Mouse (Mus musculus): ENCODE measurements around the gene 1810043G02Rik. TPM values are rescaled to one million over a fixed set of nuclear protein-coding genes. Genes with fewer than 3 reads are reported as not detected.
A peak's percentile ranks its signal among the peaks of the same experiment; 100 is the strongest.
"Not testable (repeated sequence)": the region's sequence is repeated elsewhere in the genome, so short reads cannot be mapped to it uniquely, and the experiment has no call there.

1810043G02Rik gene
- polyA plus RNA-seq (2015; fragmentation: Nextera tagmentation; extraction: Ambion mirVana) = 48.3 and 49.5 TPM in 2 replicates

- Histone ChIP-seq H3K27ac (peak within 1 kb of the TSS; percentile 83), H3K4me2 (peak within 1 kb of the TSS; percentile 69), H3K4me3 (peak within 1 kb of the TSS; percentile 75), H3K27me3 (replicated peaks) (no peaks in the 10 kb centered on the region), H3K9ac (peak within 1 kb of the TSS; percentile 75), H3K9me3 (no peaks in the 10 kb centered on the region), H3K4me1 (peaks cover 15% of the 10 kb centered on the region), H3K36me3 (replicated peaks) (no peaks in the 10 kb centered on the region)
- under 1% methylated on average over 57 of the region's 57 CpGs for WGBS
- ATAC-seq (replicated peaks) = peak; percentile 98
Observed at GRCm38 (mm10) chr10:77978351-77979350, at the start of gene 1810043G02Rik. TSS of gene 1810043G02Rik (plus strand) at chr10:77978524.

- Histone ChIP-seq H3K9me3 (no peaks in the 10 kb centered on the region), H3K4me1 (no peaks in the 10 kb centered on the region), H3K27me3 (replicated peaks) (no peaks in the 10 kb centered on the region), H3K9ac (no peak overlapping the region), H3K27ac (no peak overlapping the region), H3K36me3 (replicated peaks) (no peaks in the 10 kb centered on the region), H3K4me3 (no peak overlapping the region), H3K4me2 (no peak overlapping the region)
- WGBS = 65% methylated on average over 2 of the region's 2 CpGs
- no peak for ATAC-seq (replicated peaks)
Observed at GRCm38 (mm10) chr10:77939685-77940084, 38.6 kb upstream of the 1810043G02Rik start.

GRCm38 (mm10) chr10:77950468-77950867 lies 27.9 kb upstream of the 1810043G02Rik start:
- not testable (repeated sequence) for H3K9me3 ChIP-seq; H3K27me3 ChIP-seq (replicated peaks); H3K4me3 ChIP-seq; H3K9ac ChIP-seq; H3K4me2 ChIP-seq; ATAC-seq (replicated peaks); H3K4me1 ChIP-seq; H3K27ac ChIP-seq; H3K36me3 ChIP-seq (replicated peaks)
- WGBS = 89% methylated on average over 9 of the region's 12 CpGs

- no peak overlapping the region for H3K4me2 ChIP-seq
- H3K9me3 ChIP-seq = no peaks in the 10 kb centered on the region
- no peak overlapping the region for H3K4me3 ChIP-seq
- no peaks in the 10 kb centered on the region for H3K36me3 ChIP-seq (replicated peaks)
- no peak overlapping the region for H3K9ac ChIP-seq
- H3K27ac ChIP-seq = no peak overlapping the region
- no peak for ATAC-seq (replicated peaks)
- WGBS = 89% methylated on average over 2 of the region's 2 CpGs
- peaks cover under 1% of the 10 kb centered on the region; the same call in 1 of the 2 replicates for H3K27me3 ChIP-seq (replicated peaks)
- no peaks in the 10 kb centered on the region for H3K4me1 ChIP-seq
Observed at GRCm38 (mm10) chr10:77962725-77963124, 15.6 kb upstream of the 1810043G02Rik start.

GRCm38 (mm10) chr10:77963971-77964370 lies 14.4 kb upstream of the 1810043G02Rik start:
- H3K9me3 ChIP-seq = no peaks in the 10 kb centered on the region
- peaks cover 3% of the 10 kb centered on the region for H3K4me1 ChIP-seq
- no peak overlapping the region for H3K9ac ChIP-seq
- WGBS = 76% methylated on average over 6 of the region's 6 CpGs
- H3K4me2 ChIP-seq = no peak overlapping the region
- no peak overlapping the region for H3K4me3 ChIP-seq
- no peak for ATAC-seq (replicated peaks)
- no peak overlapping the region for H3K27ac ChIP-seq
- H3K27me3 ChIP-seq (replicated peaks) = peaks cover 13% of the 10 kb centered on the region; the same call in 1 of the 2 replicates
- H3K36me3 ChIP-seq (replicated peaks) = no peaks in the 10 kb centered on the region

GRCm38 (mm10) chr10:77969274-77969972 lies 8.9 kb upstream of the 1810043G02Rik start:
- peak; percentile 94 for ATAC-seq (replicated peaks)
- peak overlapping the region; percentile 46 for H3K4me3 ChIP-seq
- H3K27me3 ChIP-seq (replicated peaks) = peaks cover 18% of the 10 kb centered on the region; the same call in 1 of the 2 replicates
- no peaks in the 10 kb centered on the region for H3K9me3 ChIP-seq
- H3K36me3 ChIP-seq (replicated peaks) = no peaks in the 10 kb centered on the region
- WGBS = 5% methylated on average over 26 of the region's 26 CpGs
- peak overlapping the region; percentile 49 for H3K9ac ChIP-seq
- H3K4me2 ChIP-seq = peak overlapping the region; percentile 89
- H3K27ac ChIP-seq = no peak overlapping the region
- H3K4me1 ChIP-seq = peaks cover 13% of the 10 kb centered on the region

- peak overlapping the region; percentile 49 for H3K9ac ChIP-seq
- peaks cover 13% of the 10 kb centered on the region for H3K4me1 ChIP-seq
- peak; percentile 53 for ATAC-seq (replicated peaks)
- H3K27me3 ChIP-seq (replicated peaks) = peaks cover 18% of the 10 kb centered on the region; the same call in 1 of the 2 replicates
- 11% methylated on average over 8 of the region's 8 CpGs for WGBS
- no peak overlapping the region for H3K27ac ChIP-seq
- no peaks in the 10 kb centered on the region for H3K9me3 ChIP-seq
- peak overlapping the region; percentile 46 for H3K4me3 ChIP-seq
- H3K36me3 ChIP-seq (replicated peaks) = no peaks in the 10 kb centered on the region
- peak overlapping the region; percentile 89 for H3K4me2 ChIP-seq
Observed at GRCm38 (mm10) chr10:77969973-77970325, 8.4 kb upstream of the 1810043G02Rik start.

GRCm38 (mm10) chr10:77970481-77970880 lies 7.8 kb upstream of the 1810043G02Rik start, which contains the start of gene Trpm2:
TSS of gene Trpm2 (minus strand) at chr10:77970563.
- peaks cover 13% of the 10 kb centered on the region for H3K4me1 ChIP-seq
- no peaks in the 10 kb centered on the region for H3K9me3 ChIP-seq
- no peak for ATAC-seq (replicated peaks)

GRCm38 (mm10) chr10:77971191-77971590 lies 7.1 kb upstream of the 1810043G02Rik start:
- no peak overlapping the region for H3K4me3 ChIP-seq
- ATAC-seq (replicated peaks) = no peak
- H3K4me2 ChIP-seq = no peak overlapping the region
- H3K4me1 ChIP-seq = peaks cover 13% of the 10 kb centered on the region
- H3K27me3 ChIP-seq (replicated peaks) = peaks cover 18% of the 10 kb centered on the region; the same call in 1 of the 2 replicates
- no peak overlapping the region for H3K27ac ChIP-seq
- 76% methylated on average over 10 of the region's 10 CpGs for WGBS
- no peaks in the 10 kb centered on the region for H3K9me3 ChIP-seq
- H3K36me3 ChIP-seq (replicated peaks) = no peaks in the 10 kb centered on the region
- H3K9ac ChIP-seq = no peak overlapping the region

More at GRCm38 (mm10) chr10:77970481-77970880, 7.8 kb upstream of the 1810043G02Rik start, which contains the start of gene Trpm2:
- peak within 1 kb of the TSS; percentile 89 for H3K4me2 ChIP-seq
- no peaks in the 10 kb centered on the region for H3K36me3 ChIP-seq (replicated peaks)
- WGBS = 85% methylated on average over 6 of the region's 6 CpGs
- peak within 1 kb of the TSS; percentile 49 for H3K9ac ChIP-seq
- peak within 1 kb of the TSS; percentile 46 for H3K4me3 ChIP-seq
- peaks cover 18% of the 10 kb centered on the region; the same call in 1 of the 2 replicates for H3K27me3 ChIP-seq (replicated peaks)
- H3K27ac ChIP-seq = no peak within 1 kb of the TSS

GRCm38 (mm10) chr10:77971709-77972553 lies 6.4 kb upstream of the 1810043G02Rik start:
- Histone ChIP-seq H3K27ac (no peak overlapping the region), H3K4me2 (no peak overlapping the region), H3K4me3 (no peak overlapping the region), H3K36me3 (replicated peaks) (no peaks in the 10 kb centered on the region), H3K9ac (no peak overlapping the region), H3K9me3 (no peaks in the 10 kb centered on the region), H3K4me1 (peaks cover 13% of the 10 kb centered on the region), H3K27me3 (replicated peaks) (peaks cover 18% of the 10 kb centered on the region; the same call in 1 of the 2 replicates)
- WGBS = 63% methylated on average over 17 of the region's 17 CpGs
- no peak for ATAC-seq (replicated peaks)

GRCm38 (mm10) chr10:77974323-77974722 lies 4.0 kb upstream of the 1810043G02Rik start:
- ATAC-seq (replicated peaks) = no peak
- Histone ChIP-seq H3K9ac (no peak overlapping the region), H3K36me3 (replicated peaks) (no peaks in the 10 kb centered on the region), H3K4me2 (no peak overlapping the region), H3K4me3 (no peak overlapping the region), H3K9me3 (no peaks in the 10 kb centered on the region), H3K27me3 (replicated peaks) (peaks cover 3% of the 10 kb centered on the region; the same call in 1 of the 2 replicates), H3K27ac (no peak overlapping the region), H3K4me1 (peaks cover 15% of the 10 kb centered on the region)
- 77% methylated on average over 5 of the region's 5 CpGs for WGBS
